Mouse (Mus musculus) erythroblast, embryonic 14.5 days (primary cell): ENCODE data around the gene Nup85. TPM values are rescaled to one million over a fixed set of nuclear protein-coding genes. Genes with fewer than 3 reads are reported as not detected.

Experiments used
- H3K27me3 ChIP-seq: 2 replicates; pipeline ENCODE4 v1.6.1; 2012; ENCODE audit warnings: inconsistent platforms; ENCODE audit not compliant: control insufficient read depth
- H3K36me3 ChIP-seq: 2 replicates; pipeline ENCODE4 v1.6.1; 2012; ENCODE audit warnings: mild to moderate bottlenecking, inconsistent platforms; ENCODE audit not compliant: control insufficient read depth
- H3K4me1 ChIP-seq: 2 replicates; pipeline ENCODE4 v1.6.1; 2012; ENCODE audit warnings: inconsistent platforms; ENCODE audit not compliant: control insufficient read depth
- H3K4me3 ChIP-seq: replicated peaks from 2 replicates; pipeline ENCODE3; 2012; ENCODE audit warnings: moderate library complexity, mild to moderate bottlenecking, inconsistent platforms
- H3K9me3 ChIP-seq: 2 replicates; pipeline ENCODE4 v1.6.1; 2012; ENCODE audit warnings: low read length, inconsistent platforms, mixed read lengths; ENCODE audit not compliant: control insufficient read depth
- GATA1 ChIP-seq: IDR thresholded peaks from 2 replicates; pipeline ENCODE4 v1.6.1; 2012; ENCODE audit warnings: low read length, inconsistent platforms, mixed read lengths
- TAL1 ChIP-seq: IDR thresholded peaks from 3 replicates; pipeline ENCODE4 v1.6.1; 2012; ENCODE audit warnings: low read length, inconsistent platforms, mixed read lengths
- polyA plus RNA-seq: library from polyadenylated mRNA; stranded (reverse); fragments of >175 nt; gene quantifications from 2 replicates; pipeline ENCODE4 v1.2.3, GENCODE M21; 2012

The Nup85 gene
- polyA plus RNA-seq, 1 experiment, result 2.8 TPM

DNA sequence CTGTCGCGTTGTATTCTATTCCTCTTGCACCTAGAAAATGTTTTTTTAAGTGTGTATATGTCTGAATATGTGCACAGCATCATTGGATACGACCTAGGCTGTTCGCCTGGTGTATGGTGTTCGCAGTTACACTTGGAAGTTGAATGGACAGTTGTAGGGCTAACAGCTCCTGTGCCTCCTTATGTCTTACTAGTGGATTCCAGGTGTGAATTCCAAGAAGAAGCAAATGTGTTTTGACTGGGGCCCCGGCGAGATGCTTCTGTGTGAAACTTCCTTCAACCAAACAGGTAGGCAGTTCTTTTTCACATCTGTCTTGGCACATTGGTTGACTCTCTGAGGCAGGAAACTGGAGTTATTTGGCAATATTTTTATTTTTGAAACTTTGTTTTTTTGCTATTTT lies 727 bp downstream of the Nup85 start:
- H3K4me3 ChIP-seq, result peak overlapping the region; percentile 99
- no peaks in the 10 kb centered on the region for H3K9me3 ChIP-seq
- peaks cover 43% of the 10 kb centered on the region for H3K4me1 ChIP-seq
- TF ChIP-seq TAL1, result no peak
- TF ChIP-seq GATA1, result no peak
- H3K27me3 ChIP-seq, result no peaks in the 10 kb centered on the region
- peaks cover 47% of the 10 kb centered on the region for H3K36me3 ChIP-seq

DNA sequence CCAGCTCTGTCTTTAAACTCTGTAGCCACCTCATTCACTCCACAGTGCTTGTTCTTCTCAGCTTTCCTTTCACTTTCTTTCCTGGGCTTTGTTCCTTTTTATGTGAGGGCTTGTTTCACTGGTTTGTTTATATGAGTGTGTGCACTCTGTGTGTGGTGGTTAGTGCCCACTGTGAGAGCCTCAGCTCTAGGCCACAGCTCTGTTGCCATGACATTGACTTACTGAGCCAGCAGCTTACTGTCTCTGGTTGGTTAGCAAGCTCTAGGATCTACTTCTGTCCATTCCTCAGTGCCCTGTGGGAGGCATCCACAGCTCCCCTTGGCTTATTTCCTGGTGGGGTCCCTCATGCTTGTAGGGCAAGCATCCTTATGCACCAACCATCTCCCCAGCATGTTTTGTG lies 14.8 kb downstream of the Nup85 start:
- Histone ChIP-seq H3K36me3 (peaks cover 72% of the 10 kb centered on the region), H3K4me1 (no peaks in the 10 kb centered on the region), H3K9me3 (no peaks in the 10 kb centered on the region), H3K27me3 (no peaks in the 10 kb centered on the region), H3K4me3 (no peak overlapping the region)
- TF ChIP-seq GATA1 (no peak), TAL1 (no peak)

DNA sequence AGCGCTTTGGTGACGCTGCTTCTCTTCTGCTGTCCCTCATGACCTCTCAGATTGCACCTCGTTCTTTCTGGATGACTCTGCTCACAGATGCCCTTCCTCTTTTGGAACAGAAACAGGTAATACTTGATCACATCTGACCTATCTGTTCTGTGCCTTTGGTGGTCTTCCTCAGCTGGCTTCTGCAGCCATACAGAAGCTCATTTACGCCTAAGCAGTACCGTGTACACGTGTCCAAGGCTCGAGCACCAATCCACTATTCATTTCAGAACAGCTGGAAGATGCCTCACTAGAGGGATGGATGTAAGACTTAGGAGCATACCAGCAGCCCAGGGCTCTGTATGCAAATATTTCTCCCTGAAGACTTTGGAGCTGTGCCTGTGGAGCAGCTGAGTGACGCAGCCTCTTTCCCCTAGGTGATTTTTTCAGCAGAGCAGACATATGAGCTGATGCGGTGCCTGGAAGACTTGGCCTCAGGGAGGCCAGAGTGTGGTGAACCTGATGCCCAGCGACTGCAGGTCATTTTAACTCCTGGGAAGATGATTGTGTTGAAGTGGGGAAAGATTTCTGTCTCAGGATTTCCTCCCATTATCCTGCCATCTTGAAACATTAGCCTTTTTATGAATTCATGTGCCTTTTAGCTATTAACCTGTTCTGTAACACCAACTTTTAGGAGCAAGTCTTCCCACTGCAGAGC lies 18.8 kb downstream of the Nup85 start:
- no peak overlapping the region for H3K4me3 ChIP-seq
- no peaks in the 10 kb centered on the region for H3K27me3 ChIP-seq
- no peaks in the 10 kb centered on the region for H3K9me3 ChIP-seq
- peaks cover 97% of the 10 kb centered on the region for H3K36me3 ChIP-seq
- H3K4me1 ChIP-seq, result no peaks in the 10 kb centered on the region
- TF ChIP-seq TAL1 (no peak), GATA1 (no peak)

DNA sequence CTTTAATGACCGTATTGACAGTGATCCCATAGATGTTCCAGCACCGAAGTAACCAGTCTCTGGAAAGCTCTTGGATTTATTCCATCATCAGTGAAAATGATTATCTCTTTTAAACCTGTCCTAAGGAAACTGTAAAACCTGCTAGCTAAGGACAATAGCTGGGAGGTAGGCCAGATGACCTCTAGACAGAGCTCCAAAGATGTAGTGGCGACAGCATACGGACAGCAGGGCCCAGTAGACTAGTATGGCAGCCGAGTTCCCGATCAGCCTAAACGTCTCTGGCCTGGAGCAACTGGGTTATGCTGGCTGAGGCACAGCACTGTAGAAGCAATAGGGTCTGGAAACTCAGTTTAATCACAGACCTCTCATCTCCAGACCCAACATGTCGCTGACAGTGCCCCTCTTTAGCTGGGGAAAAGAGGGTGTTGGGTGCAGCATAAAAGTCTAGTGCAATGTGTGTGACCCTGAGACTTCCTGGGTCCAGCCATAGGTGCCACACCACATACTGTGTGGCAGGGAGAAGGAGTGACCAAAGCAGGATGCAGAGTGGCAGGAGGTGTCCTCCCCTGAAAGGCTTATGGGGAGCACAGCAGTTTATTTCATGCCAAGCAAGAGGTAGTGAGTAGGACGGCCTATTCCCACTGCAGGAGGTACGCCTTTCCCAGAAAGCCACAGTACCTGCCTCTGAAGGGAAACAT lies 20.3 kb downstream of the Nup85 start:
- Histone ChIP-seq H3K36me3 (peaks cover 95% of the 10 kb centered on the region), H3K9me3 (no peaks in the 10 kb centered on the region), H3K27me3 (no peaks in the 10 kb centered on the region), H3K4me1 (no peaks in the 10 kb centered on the region), H3K4me3 (no peak overlapping the region)
- TF ChIP-seq GATA1 (no peak), TAL1 (no peak)

DNA sequence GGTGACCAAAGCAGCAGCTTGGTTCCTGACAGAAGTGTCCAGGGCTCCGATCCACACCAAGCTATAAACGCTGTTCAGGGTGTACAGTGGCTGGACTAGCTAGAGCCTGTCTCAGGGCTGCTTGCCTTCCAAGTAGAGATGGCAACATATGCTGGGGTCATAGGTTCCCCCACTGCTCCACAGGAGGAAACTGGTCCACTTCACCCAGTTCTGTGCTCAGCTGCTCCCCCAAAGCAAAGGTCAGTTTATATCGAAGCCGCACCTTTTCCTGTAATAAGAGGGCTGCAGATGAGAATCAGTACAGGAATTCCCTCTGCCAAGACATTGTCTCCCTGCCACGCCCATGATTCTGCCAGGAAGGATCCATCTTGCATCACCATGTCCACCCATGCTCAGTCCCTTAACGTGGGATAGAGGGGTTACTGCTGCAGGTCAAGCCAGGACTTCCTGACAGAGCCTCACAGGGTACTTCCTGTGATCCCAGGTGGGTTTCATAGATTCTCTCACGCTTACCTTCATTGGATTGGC lies 21.4 kb downstream of the Nup85 start:
- Histone ChIP-seq H3K9me3 (no peaks in the 10 kb centered on the region), H3K4me1 (no peaks in the 10 kb centered on the region), H3K36me3 (peaks cover 98% of the 10 kb centered on the region), H3K4me3 (no peak overlapping the region), H3K27me3 (no peaks in the 10 kb centered on the region)
- TF ChIP-seq GATA1, result no peak
- TF ChIP-seq TAL1, result no peak

DNA sequence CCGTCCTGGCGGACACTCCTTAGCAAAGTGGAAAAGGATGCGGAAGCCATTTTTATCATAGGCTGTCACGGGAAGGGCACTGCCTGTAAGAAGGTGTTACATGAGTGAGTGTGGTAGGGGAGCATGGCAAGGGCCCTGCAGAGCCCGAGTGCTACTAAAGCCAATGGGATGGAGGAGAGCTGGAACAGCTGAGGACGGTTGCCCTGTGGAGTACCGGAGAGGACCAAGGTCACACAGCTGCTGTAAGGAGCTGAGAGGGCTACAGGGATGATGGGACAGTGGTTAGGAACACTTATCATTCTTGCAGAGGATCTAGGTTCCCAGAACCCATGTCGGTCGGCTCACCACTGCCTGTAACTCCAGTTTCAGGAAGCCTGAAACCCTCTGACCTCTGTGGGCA lies 22.2 kb downstream of the Nup85 start:
- Histone ChIP-seq H3K4me1 (no peaks in the 10 kb centered on the region), H3K36me3 (peaks cover 98% of the 10 kb centered on the region), H3K9me3 (no peaks in the 10 kb centered on the region), H3K27me3 (no peaks in the 10 kb centered on the region), H3K4me3 (no peak overlapping the region)
- no peak for TF ChIP-seq TAL1
- TF ChIP-seq GATA1, result no peak

DNA sequence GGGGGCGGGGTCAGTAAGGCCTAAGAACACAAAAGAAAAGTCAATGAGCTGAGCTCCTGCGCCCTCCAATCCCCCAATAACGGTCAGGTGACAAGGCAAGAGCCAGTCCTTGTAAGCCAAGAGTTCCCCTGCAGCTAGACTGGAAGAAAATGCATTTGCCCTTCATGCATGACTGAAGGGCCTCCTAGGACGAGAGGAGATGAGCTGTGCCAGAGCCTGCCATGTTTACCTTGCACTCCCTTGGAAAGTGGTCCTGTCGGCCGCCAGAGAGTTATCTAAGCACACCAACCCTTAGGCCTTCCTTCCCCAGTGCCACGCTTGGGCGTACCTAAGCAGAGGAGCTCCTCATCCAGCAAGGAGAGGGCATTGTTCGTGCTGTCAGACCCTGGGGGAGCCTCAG lies 23.8 kb downstream of the Nup85 start:
- Histone ChIP-seq H3K4me3 (no peak overlapping the region), H3K36me3 (peaks cover 97% of the 10 kb centered on the region), H3K4me1 (no peaks in the 10 kb centered on the region), H3K9me3 (no peaks in the 10 kb centered on the region), H3K27me3 (no peaks in the 10 kb centered on the region)
- TF ChIP-seq TAL1, result no peak
- TF ChIP-seq GATA1, result no peak

DNA sequence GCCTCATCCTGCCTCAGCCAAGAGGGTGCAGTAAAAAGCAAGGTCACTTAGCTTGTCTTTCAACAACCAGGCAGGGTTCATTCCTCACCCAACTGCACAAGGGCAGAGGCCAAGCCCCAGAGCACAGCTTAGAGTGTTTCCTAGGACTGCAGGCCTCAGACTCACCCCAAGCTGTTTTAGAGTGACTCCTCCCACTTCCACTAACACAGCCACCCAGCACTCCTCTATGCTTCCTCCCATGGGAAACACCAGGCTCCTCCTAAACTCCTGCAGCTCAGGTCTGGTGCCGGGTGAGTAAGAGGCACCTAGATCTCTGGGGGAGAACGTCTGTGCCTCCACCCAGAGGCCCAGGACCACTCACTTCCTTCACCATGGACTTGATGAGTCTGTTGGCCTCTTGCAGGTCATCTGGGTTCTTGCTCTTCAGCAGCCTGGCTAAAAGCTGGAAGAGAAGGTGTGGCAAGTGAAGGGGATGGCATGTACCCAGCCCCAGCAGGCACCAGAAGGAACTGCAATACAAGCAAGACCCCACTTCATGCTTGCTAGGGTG lies 26.4 kb downstream of the Nup85 start:
- Histone ChIP-seq H3K27me3 (no peaks in the 10 kb centered on the region), H3K4me1 (no peaks in the 10 kb centered on the region), H3K9me3 (no peaks in the 10 kb centered on the region), H3K36me3 (peaks cover 95% of the 10 kb centered on the region), H3K4me3 (no peak overlapping the region)
- no peak for TF ChIP-seq TAL1
- no peak for TF ChIP-seq GATA1

DNA sequence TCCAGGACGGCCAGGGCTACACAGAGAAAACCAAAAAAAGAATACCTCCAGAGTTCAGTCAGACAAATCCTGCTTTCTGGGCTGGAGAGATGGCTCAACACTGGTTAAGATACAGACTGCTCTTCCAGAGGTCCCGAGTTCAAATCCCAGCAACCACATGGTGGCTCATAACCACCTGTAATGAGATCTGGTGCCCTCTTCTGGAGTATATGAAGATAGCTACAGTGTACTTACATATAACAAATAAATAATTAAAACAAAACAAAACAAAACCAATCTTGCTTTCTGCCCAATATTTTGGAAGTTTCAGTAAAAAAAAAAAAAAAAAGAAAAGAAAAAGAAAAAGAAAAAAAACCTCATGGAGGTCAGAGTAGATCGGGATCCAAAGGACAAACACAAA lies 31.0 kb downstream of the Nup85 start:
- TF ChIP-seq GATA1, result no peak
- no peak for TF ChIP-seq TAL1
- Histone ChIP-seq H3K4me3 (no peak overlapping the region), H3K27me3 (no peaks in the 10 kb centered on the region), H3K36me3 (peaks cover 90% of the 10 kb centered on the region), H3K9me3 (no peaks in the 10 kb centered on the region), H3K4me1 (peaks cover 11% of the 10 kb centered on the region)
